Mouse (Mus musculus) ES-Bruce4 (cell line): ENCODE measurements around the gene Znrf3.

Experiments
- CTCF ChIP-seq: IDR thresholded peaks from one replicate; pipeline ENCODE4 v1.8.1; 2011; ENCODE audit warnings: low read depth, low read length
- EP300 ChIP-seq: IDR thresholded peaks from 2 replicates; pipeline ENCODE4 v1.6.1; 2011; ENCODE audit warnings: low read depth, low read length; ENCODE audit not compliant: insufficient read depth
- POLR2A ChIP-seq: IDR thresholded peaks from one replicate; pipeline ENCODE4 v1.8.1; 2011; ENCODE audit warnings: low read length; ENCODE audit not compliant: insufficient read depth

DNA sequence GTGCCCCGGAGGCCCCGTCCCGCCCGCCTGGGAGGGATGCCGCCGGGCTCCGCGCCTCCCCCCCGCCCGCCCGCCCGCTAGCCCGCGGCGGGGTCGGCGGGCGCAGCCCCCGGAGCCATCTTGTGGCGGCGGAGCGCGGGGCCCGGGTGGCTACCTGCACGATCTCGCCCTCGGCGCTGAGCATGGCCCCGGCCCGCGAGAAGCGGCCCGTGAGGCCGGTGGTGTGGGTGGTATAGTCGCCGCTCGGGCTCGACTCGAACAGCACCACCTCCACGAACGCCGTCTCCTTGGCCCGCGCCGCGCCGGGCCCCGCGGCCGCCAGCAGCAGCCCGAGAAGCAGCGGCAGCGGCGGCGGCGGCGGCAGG is 431 bp downstream of the Znrf3 start:
- no peak for TF ChIP-seq CTCF
- no peak for TF ChIP-seq EP300
- TF ChIP-seq POLR2A: no peak
